Mouse (Mus musculus) liver, embryonic 14.5 days (tissue): ENCODE measurements around the gene Rinl. TPM values are rescaled to one million over a fixed set of nuclear protein-coding genes. Genes with fewer than 3 reads are reported as not detected.
A peak's percentile ranks its signal among the peaks of the same experiment; 100 is the strongest.

ENCODE experiments used
- ATAC-seq: fragments of 200-750 bp; cut with Nextera tagmentation; 2 replicates; pipeline ENCODE4 v1.8.0; 2017; ENCODE audit warnings: moderate number of reproducible peaks, mild to moderate bottlenecking, moderate library complexity; ENCODE audit not compliant: insufficient read depth
- DNase-seq, 3 experiments: peaks; one replicate each; pipeline ENCODE4 v3.0.0-alpha.2; 2012 to 2013; ENCODE audit warnings: low read depth in 3 of 3, low spot score in 3 of 3
- H3K27ac ChIP-seq: fragments of 300-500 bp; sonication (generic); 2 replicates; pipeline ENCODE4 v1.5.1; 2014; ENCODE audit warnings: moderate library complexity, mild to moderate bottlenecking, control low read depth, inconsistent platforms
- H3K27me3 ChIP-seq: fragments of 300-500 bp; sonication (generic); 2 replicates; pipeline ENCODE4 v1.6.1; 2014; ENCODE audit warnings: mild to moderate bottlenecking, low read length, moderate library complexity; ENCODE audit not compliant: control insufficient read depth, insufficient read depth
- H3K36me3 ChIP-seq: fragments of 300-500 bp; sonication (generic); replicated peaks from 2 replicates; pipeline ENCODE4 v1.6.1; 2014; ENCODE audit warnings: low read depth; ENCODE audit not compliant: control insufficient read depth, insufficient read depth
- H3K4me1 ChIP-seq, 2 experiments: fragments of 200-500 bp in 1 of 2; fragments of 300-500 bp in 1 of 2; sonication (generic) in 1 of 2; replicated peaks; 2 replicates each; pipeline ENCODE4 v1.6.1; 2012 to 2014; ENCODE audit warnings: antibody characterized with exemption in 1 of 2, inconsistent platforms in 1 of 2, low read length in 1 of 2; ENCODE audit not compliant: control insufficient read depth in 2 of 2, insufficient read depth in 2 of 2
- H3K4me2 ChIP-seq: fragments of 300-500 bp; sonication (generic); 2 replicates; pipeline ENCODE4 v1.6.1; 2014; ENCODE audit warnings: low read depth, mild to moderate bottlenecking, control low read depth, moderate library complexity
- H3K4me3 ChIP-seq, 2 experiments: fragments of 200-500 bp in 1 of 2; fragments of 300-500 bp in 1 of 2; sonication (generic) in 1 of 2; 2 replicates each; pipeline ENCODE4 v1.5.1; 2012 to 2014; ENCODE audit warnings: low read depth in 2 of 2, low read length in 2 of 2, mild to moderate bottlenecking in 2 of 2, control low read depth in 1 of 2, inconsistent platforms in 1 of 2, moderate library complexity in 1 of 2; ENCODE audit not compliant: insufficient read depth in 1 of 2
- H3K9ac ChIP-seq: fragments of 300-500 bp; sonication (generic); replicated peaks from 2 replicates; pipeline ENCODE4 v1.6.1; 2014; ENCODE audit warnings: mild to moderate bottlenecking, control low read depth, moderate library complexity
- H3K9me3 ChIP-seq: fragments of 300-500 bp; sonication (generic); 2 replicates; pipeline ENCODE4 v1.6.1; 2016; ENCODE audit warnings: low read length, mixed read lengths; ENCODE audit not compliant: control insufficient read depth
- CTCF ChIP-seq: IDR thresholded peaks from 2 replicates; pipeline ENCODE4 v1.5.1; 2016; ENCODE audit warnings: antibody characterized with exemption, low read depth, control low read depth
- EP300 ChIP-seq: IDR thresholded peaks from 2 replicates; pipeline ENCODE4 v1.6.1; 2016; ENCODE audit warnings: antibody characterized with exemption, low read depth
- WGBS: fragments of 180-500 bp; shearing (Covaris S2); extraction: QIAGEN DNeasy Blood & Tissue Kit; methylation state at CpG from one replicate; pipeline ENCODE4 v1.1.7; 2014; ENCODE audit not compliant: insufficient replicate concordance; 5-methylcytosine and 5-hydroxymethylcytosine counted together
- polyA plus RNA-seq, 2 experiments: library from polyadenylated mRNA; depleted of rRNA in 1 of 2; stranded (reverse) in 1 of 2; unstranded in 1 of 2; fragments of >200 nt; fragmentation: Nextera tagmentation in 1 of 2; extraction: Ambion mirVana in 1 of 2; gene quantifications; 2 replicates each; pipeline versions ENCODE4 v1.2.1 to v1.2.3; 2012 to 2014

Rinl gene
- polyA plus RNA-seq, 2 experiments = 4.7 to 4.8 TPM

DNA sequence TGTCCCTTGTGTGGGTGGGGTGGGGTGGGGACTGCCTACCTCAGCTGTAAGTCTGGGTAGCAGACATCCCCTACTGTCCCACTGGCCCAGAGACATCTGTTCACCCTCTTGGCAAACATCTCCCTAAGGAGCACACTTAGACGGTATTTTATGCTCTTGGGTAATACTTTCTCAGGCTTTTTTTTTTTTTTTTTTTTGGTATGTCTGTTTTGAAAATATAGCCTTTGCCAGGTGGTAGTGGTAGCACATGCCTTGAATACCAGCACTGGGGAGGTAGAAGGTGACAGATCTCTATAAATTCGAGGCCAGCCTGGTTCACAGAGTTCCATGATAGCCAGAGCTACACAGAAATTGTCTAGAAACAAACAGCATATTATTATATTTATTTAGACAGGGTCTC, 35.2 kb downstream of the Rinl start:
- Histone ChIP-seq H3K4me1 (peaks cover 8 to 14% of the 10 kb centered on the region in 2 experiments), H3K4me3 (no peak overlapping the region), H3K36me3 (peaks cover 42% of the 10 kb centered on the region), H3K9me3 (no peaks in the 10 kb centered on the region), H3K4me2 (no peak overlapping the region), H3K27ac (no peak overlapping the region), H3K9ac (no peak overlapping the region; the same call in 1 of the 2 replicates), H3K27me3 (no peaks in the 10 kb centered on the region)
- no peak for ATAC-seq
- no peak for TF ChIP-seq EP300
- no peak for TF ChIP-seq CTCF
- DNase-seq = no peak
- 32% methylated on average over 2 of the region's 2 CpGs for WGBS

- peak within 1 kb of the TSS; percentile 77 for H3K9ac ChIP-seq
- WGBS = 2% methylated on average over 33 of the region's 33 CpGs
- ATAC-seq = peak; percentile 85
- H3K27me3 ChIP-seq = no peaks in the 10 kb centered on the region
- H3K27ac ChIP-seq = peak within 1 kb of the TSS; percentile 69
- peak within 1 kb of the TSS; percentile 66 for H3K4me2 ChIP-seq
- H3K4me1 ChIP-seq = peaks cover 8 to 13% of the 10 kb centered on the region in 2 experiments
- peak within 1 kb of the TSS; percentile 61 to 87 for H3K4me3 ChIP-seq
- peaks cover 36% of the 10 kb centered on the region for H3K36me3 ChIP-seq
- H3K9me3 ChIP-seq = no peaks in the 10 kb centered on the region
- TF ChIP-seq CTCF = no peak
- no peak for TF ChIP-seq EP300
- DNase-seq = peak; percentile 87 to 90 (median 87)
These were observed 36.3 kb downstream of the Rinl start, which contains the start of gene Ech1 for GRCm38 (mm10) chr7:28824941-28825685. TSS of gene Ech1 (plus strand) at chr7:28825217.

DNA sequence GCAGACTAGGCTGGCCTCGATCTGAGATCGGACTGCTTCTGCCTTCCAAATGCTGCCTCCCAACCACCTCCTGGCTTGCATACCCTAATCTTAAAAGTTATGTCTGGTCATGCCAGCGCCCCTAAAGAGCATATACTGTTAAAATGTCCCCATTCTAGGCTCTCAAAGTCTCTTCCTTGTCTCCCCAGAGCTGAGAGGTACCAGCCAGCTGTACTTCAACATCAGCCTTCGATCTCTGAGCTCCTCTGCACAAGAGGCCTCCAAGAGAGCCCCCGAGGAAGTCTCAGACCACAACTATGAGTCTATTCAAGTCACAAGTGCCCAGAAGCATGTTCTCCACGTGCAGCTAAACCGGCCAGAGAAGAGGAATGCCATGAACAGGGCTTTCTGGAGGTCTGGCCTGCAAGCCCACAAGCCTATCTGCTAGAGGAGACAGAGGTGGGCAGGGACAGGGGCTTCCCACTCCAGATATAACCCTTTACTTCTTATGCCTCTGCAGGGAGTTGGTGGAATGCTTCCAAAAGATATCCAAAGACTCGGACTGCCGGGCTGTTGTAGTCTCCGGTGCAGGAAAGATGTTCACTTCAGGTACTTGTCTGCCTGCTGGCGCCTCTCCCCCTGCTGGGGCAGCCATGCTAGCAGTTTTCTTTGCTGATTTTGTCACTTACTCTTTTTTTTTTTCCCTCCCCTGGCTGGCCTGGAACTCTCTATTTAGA, 37.1 kb downstream of the Rinl start:
- peak overlapping the region; percentile 77 for H3K9ac ChIP-seq
- TF ChIP-seq CTCF (peak; percentile 27; the same call in 1 of the 2 replicates), EP300 (no peak)
- peaks cover 8 to 13% of the 10 kb centered on the region in 2 experiments for H3K4me1 ChIP-seq
- peak overlapping the region; percentile 66 for H3K4me2 ChIP-seq
- DNase-seq = no peak
- ATAC-seq = peak; percentile 57; the same call in 1 of the 2 replicates
- peak overlapping the region; percentile 35 for H3K27ac ChIP-seq
- 29% methylated on average over 11 of the region's 11 CpGs for WGBS
- H3K4me3 ChIP-seq = peak overlapping the region; percentile 61 to 87
- peaks cover 30% of the 10 kb centered on the region for H3K36me3 ChIP-seq
- no peaks in the 10 kb centered on the region for H3K9me3 ChIP-seq
- no peaks in the 10 kb centered on the region for H3K27me3 ChIP-seq

GRCm38 (mm10) chr7:28826402-28826772, 37.6 kb downstream of the Rinl start:
- Histone ChIP-seq H3K4me2 (peak overlapping the region; percentile 66), H3K27ac (no peak overlapping the region; the same call in 1 of the 2 replicates), H3K27me3 (no peaks in the 10 kb centered on the region), H3K4me3 (no peak overlapping the region), H3K9ac (no peak overlapping the region), H3K4me1 (peaks cover 11 to 18% of the 10 kb centered on the region in 2 experiments), H3K9me3 (no peaks in the 10 kb centered on the region), H3K36me3 (peaks cover 25% of the 10 kb centered on the region)
- no peak for TF ChIP-seq EP300
- TF ChIP-seq CTCF = no peak; the same call in 1 of the 2 replicates
- ATAC-seq = no peak
- 85% methylated on average over 7 of the region's 7 CpGs for WGBS
- no peak for DNase-seq

- Histone ChIP-seq H3K36me3 (peaks cover 15% of the 10 kb centered on the region), H3K4me1 (peaks cover 17 to 28% of the 10 kb centered on the region in 2 experiments), H3K27ac (no peak overlapping the region), H3K27me3 (no peaks in the 10 kb centered on the region), H3K9ac (no peak overlapping the region), H3K4me2 (no peak overlapping the region), H3K9me3 (no peaks in the 10 kb centered on the region), H3K4me3 (no peak overlapping the region)
- 60% methylated on average over 3 of the region's 3 CpGs for WGBS
- DNase-seq (no peak), ATAC-seq (no peak)
- no peak for TF ChIP-seq EP300
- TF ChIP-seq CTCF = no peak
These were observed 38.6 kb downstream of the Rinl start for GRCm38 (mm10) chr7:28827338-28827737.
